Comparison of ENCODE assay signal across 9 mouse cellular contexts in genomic region chr6:134389248-134389891, GRCm38 (mm10). TPM values are rescaled to one million over a fixed set of nuclear protein-coding genes. Genes with fewer than 3 reads are reported as not detected.
DNase-seq lines count a peak whose midpoint lies in the region; ATAC-seq and TF ChIP-seq lines count a peak whose summit lies in the region.
"Had no signal": no experiment of that assay in that cellular context is flagged by ENCODE, and none has a peak within 500 bp of the region (broad histone marks: within the 10 kb centered on the region; RNA-seq: fewer than 3 reads in every experiment).

No protein-coding gene starts in this region.

- peak; percentile 80 for TF ChIP-seq CTCF in layer of hippocampus, adult 2 months (conservative IDR thresholded peaks at IDR 0.05)

- no peak overlapping the region for H3K27ac ChIP-seq in layer of hippocampus, adult 2 months
- H3K27ac ChIP-seq: limb, embryonic 13.5 days had no signal

- DNase-seq in adipocyte (ENCODE audit: low spot score), result peak; percentile 86
- DNase-seq in cerebellum, postnatal 4 days (ENCODE audit: low spot score in 2 of 2), result peak; percentile 82 to 84
- DNase-seq in gastrocnemius, postnatal 14 days, result peak; percentile 70
- peak; percentile 58 to 87 for DNase-seq in layer of hippocampus, adult 2 months (ENCODE audit: low spot score in 2 of 2)
- peak; percentile 86 for DNase-seq in lung, postnatal 36 days
- peak; percentile 79 for DNase-seq in retina, postnatal 1 day
- peak; percentile 91 for DNase-seq in thymus, postnatal 4 days

- ATAC-seq in CD4-positive, CD25-positive, alpha-beta regulatory T cell, adult 4 months, result peak; percentile 74

- intact Hi-C loops in gastrocnemius, postnatal 14 days (cut with DNase I; ENCODE audit: low total_unique reads), result loop anchor here (2.0 kb wide), 1 partner anchor 431 kb away; no protein-coding TSS in a partner anchor

- no peak overlapping the region for H3K4me3 ChIP-seq in layer of hippocampus, adult 2 months
- H3K4me3 ChIP-seq: limb, embryonic 13.5 days had no signal

RNA-seq across cellular contexts. Expression of gene Bcl2l14, which starts 6.7 kb away (rescaled TPM):
- 1 to 10 TPM; 2.8 to 3.0 TPM for polyA plus RNA-seq in CD4-positive, CD25-positive, alpha-beta regulatory T cell, adult 4 months (2017; shearing (Covaris generic))
- not detected for total RNA-seq in gastrocnemius, postnatal 14 days (2021)
- not detected for total RNA-seq in layer of hippocampus, adult 2 months (2021)
